Mouse (Mus musculus) lung, postnatal 14 days (tissue): ENCODE measurements around the gene Smarca2.
"Not testable (repeated sequence)": the region's sequence is repeated elsewhere in the genome, so short reads cannot be mapped to it uniquely, and the experiment has no call there.

Experiments used
- DNase-seq: peaks from one replicate; pipeline ENCODE4 v3.0.0; 2021

Smarca2 gene

DNA sequence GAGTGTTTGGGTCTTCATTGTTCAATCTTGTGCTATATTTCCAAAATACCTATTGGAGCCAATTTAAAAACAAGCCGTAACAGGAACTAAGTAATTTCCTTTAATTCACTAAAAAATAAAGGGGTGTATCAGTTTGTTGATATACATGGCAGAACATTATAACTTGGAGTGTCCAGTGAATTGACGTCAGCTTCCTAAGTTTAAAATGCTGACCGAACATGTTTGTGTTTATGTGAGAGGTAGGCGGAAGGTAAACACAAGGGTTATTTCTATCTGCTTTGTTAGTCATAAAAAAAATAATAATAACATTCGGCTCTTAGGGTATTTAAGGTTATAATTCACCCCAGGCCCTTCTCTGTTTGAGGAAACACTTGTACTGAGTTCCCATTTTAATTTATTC is 12.4 kb downstream of the Smarca2 start:
- no peak for DNase-seq

DNA sequence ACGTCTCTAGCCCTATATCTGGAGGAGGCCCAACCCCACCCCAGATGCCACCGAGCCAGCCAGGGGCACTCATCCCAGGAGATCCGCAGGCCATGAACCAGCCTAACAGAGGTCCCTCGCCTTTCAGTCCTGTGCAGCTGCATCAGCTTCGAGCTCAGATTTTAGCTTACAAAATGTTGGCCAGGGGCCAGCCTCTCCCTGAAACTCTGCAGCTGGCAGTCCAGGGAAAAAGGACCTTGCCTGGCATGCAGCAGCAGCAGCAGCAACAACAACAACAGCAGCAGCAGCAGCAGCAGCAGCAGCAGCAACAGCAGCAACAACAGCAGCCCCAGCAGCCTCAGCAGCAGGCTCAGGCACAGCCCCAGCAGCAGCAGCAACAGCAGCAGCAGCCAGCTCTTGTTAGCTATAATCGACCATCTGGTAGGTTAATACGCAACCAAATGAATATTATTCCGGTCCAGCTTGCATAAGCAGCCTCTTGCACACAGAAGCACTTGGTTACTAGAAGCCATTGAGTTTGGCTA is 25.9 kb downstream of the Smarca2 start:
- DNase-seq, result peak; percentile 38

DNA sequence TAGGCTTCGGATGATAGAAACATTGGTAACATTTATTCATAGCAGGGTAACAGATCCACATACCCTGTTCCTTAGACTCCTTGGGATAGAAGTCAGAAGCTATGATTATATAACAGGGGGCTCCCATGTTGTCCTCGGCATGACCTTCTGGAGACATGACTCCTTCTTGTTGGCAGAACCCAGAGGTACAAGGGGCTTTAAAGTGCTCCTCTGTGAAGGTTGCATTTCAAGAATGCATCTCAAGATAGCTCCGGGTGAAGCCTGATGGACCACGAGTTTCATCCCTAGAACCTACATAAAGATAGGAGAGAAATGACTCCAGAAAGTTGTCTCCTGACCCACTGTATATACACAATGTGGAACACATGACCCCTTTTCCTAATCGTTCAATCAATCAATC is 27.4 kb downstream of the Smarca2 start:
- DNase-seq, result no peak

DNA sequence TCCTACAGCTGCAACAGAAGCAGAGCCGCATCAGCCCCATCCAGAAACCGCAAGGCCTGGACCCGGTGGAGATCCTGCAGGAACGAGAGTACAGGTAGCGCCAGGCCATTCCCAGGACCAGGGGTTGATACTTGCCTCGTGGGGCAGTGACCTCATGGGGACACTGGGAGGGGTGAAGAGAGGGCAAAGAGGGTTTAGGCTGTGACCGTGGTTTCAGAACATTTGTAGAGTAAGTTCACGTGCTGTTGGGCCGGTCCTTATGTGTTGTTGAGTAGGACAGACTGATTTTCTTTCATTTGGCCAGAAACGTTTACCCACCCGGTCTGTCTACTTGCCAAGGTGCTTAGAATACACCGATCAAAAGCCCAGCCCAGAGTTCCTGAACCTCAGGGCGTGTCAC is 35.7 kb downstream of the Smarca2 start:
- no peak for DNase-seq

DNA sequence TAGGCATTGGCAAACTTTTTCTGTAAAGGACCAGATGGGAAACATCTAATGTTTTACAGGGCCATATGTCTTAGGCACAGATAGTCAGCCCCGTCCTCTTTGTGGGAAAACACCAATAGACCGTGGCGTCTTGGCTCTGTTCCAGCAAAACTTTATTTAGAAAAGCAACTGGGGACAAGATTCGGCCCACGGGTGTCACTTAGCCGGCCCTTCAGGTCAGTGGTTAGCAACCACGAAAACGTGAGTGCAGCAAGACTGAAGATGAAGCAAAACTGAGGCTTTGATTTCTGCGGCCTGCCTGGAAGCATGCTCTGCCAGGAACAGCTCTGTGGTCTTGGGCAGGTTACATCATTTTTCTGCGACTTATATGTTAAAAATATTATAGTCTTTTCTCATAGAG is 36.4 kb downstream of the Smarca2 start:
- DNase-seq, result no peak

DNA sequence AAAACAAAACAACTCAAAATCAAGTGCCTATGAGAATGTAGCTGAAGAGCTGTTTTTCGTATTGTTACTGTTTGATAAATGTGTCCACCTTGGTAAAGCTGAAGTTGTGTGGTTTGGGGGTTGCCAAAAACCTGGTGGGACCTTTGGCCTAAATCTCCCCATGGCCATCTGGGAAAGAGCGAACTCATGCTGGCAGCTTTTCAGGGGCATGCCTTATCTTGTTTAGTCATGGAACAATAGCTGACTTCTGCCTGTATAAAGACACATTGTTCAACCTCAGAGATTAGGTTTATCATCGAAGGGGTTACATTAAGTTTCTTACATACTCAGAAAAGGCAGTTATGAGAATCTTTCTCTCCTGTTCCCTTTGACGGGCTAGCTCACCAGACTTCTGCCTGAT is 38.2 kb downstream of the Smarca2 start:
- peak; percentile 47 for DNase-seq

DNA sequence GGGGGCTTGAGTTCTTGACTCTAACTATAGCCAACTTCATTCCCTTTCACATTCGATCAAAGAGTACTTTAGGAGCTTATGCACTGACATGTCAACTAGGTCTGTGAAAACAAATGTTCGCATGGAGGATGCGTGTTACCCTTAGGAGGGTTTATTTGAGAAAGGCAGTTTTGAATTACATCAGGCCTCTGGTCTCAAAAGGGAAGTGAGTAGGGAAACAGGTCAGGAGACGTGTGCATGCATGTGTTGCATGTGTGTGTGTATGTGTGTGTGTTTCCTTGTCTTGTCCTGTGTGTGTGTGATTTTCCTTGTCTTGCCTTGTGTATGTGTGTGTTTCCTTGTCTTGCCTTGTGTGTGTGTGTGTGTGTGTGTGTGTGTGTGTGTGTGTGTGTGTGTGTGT is 39.1 kb downstream of the Smarca2 start:
- DNase-seq, result no peak

DNA sequence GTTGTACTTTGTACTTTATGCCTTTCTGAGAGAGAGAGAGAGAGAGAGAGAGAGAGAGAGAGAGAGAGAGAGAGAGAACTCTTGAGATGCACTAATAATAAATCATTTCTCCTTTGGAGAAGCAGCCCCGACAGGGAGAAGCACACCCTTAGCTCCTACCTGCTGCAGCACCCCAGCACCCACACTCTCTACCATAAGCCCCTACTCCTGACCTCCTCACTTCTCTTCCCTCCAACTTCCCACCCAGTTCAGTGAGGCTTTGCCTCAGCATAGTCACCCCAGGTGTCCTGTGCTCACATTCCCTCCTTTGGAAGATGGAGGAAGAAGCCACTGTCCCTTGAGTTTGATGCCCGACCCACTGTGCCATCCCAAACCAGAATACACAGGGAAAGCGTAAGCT is 40.2 kb downstream of the Smarca2 start:
- DNase-seq, result no peak

DNA sequence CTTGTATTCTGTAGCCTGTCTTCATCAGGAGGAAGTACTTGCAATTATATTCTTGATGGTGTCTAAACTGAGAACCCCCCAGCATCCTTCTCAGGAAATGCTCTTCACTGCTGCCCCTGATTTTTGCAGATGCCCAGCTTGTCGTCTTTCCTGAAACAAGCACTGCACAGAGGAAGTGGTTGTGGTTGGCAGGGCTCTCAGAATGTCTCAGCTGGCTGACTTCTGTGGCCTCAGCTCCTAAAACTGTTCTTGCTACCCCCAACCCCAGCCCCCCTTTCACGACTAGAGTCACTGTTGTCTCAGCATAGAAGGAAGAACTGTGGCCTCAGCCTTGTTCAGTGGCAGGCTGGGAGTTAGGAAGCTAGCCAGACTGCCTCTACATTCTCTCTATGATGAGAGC is 41.3 kb downstream of the Smarca2 start:
- DNase-seq, result no peak

DNA sequence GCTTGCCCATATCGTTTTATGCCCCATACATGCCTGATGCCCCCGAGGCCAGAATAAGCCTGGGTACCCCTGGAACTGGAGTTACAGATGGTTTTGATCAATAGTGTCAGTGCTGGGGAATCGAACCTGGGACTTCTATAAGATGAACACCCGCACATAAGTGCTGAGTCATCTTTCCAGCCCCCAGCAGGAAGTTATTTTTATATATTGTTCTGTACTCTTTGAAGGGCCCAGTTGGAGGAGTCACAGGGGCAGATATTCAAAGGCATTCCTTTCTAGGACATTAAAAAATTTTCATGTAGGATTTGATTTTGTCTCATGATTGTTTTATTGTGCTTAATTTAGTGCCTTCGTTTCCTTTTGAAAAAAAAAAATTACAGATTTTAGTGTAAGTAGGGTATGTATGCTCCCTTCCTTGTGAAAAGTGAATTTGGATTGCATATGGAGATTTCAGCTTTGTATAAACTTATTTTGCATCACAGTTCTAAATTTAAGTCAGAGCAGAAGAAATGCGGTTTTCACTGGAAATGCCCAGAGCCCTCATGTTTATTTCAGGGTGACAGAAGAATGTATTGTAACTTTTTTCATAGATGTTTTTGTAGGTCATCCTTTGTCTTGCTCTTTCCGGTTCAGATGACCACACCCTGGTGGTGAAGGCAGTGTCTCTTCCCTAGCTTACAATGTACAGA is 45.9 kb downstream of the Smarca2 start:
- DNase-seq, result no peak

DNA sequence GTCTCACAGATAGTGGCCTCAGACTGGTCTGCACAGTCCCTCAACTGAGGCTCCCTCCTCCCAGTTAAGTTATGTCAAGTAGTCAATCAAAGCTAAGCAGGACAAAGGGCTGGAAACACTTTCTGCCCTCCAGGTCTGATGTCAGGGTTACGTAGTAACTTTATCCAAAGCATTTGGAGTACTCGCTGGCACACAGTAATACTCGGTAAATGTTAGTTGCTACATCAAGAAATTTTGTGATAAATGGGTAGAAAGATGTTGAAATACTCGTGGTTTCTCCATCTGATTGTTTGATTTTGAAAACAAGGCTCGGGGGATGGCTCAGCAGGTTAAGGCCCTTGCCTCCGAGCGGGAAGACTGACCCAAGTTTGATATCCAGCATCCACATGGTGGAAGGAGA is 53.5 kb downstream of the Smarca2 start:
- DNase-seq, result no peak

DNA sequence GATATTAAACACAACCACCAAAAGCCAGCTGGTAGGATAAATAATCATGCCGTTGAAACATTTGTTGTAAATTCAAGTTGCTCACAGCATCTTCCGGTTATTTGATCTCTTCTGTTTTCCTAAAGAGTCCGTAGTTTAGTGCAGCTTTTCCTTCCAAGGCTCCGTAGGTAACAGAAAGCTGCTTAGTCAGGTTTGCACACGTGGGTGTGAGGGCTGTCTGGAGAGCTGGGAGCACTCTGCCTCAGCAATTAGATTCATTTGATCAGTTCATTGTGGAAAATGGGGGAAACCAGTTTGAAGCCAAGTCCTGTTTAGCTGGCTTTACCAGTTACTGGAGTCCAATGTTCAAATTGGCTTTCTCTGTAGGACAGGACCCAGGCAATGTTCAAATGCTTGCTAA is 55.1 kb downstream of the Smarca2 start:
- no peak for DNase-seq

DNA sequence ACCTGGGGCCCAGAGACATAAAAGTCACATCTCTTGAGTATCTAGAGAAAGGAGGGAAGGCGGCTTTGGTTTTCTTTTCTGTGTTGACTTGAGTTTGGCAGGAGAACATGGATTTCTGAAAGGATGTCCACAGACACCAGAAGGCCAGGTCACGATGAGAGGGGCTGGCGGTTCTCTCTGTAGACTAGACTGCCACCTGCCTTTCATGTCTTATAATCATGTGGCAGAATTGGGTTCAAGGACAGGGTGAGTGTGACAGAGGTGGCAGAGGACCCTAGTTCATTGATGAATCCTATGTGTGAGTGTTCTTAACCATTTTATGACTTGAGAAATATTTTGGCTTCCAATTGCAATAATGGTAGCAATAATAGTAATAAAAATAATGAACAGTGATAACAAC is 56.3 kb downstream of the Smarca2 start:
- no peak for DNase-seq

DNA sequence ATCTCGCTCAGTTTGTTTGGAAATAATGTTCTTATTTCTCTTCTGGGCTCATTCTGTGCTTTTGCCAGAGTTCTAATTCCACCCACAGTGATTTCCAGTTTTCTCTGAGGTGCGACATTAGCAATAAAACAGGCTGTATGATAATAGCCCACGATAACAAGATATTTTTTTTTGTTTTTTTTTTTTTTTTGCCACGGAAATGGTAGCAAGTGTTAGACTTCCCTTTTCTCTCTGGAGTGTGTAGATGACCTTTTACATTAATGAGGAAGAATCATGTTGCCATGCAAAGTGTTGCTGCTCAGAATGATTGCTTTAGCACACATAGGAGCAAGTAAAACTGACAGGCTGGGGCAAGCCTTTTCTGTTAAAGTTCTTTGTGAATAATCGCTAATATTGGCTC is 61.5 kb downstream of the Smarca2 start:
- DNase-seq, result no peak

DNA sequence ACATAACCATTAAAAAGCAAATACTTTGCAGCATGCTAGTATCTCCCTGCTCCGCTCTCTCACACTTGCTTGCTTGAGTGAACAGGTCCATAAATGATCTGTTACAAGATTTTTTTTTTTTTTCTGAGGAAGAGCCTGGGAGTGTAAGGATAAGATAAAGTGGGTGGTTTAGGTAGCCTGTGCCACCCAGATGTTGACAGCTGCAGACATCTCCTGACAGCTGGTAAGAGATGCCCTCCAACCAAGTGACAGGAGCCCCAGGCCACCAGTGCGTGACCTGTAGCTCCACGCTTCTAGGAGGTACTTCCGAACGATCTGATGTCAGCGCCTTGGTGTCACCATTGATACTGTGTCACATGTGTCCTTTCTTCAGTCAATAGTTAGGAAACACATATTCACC is 65.2 kb downstream of the Smarca2 start:
- no peak for DNase-seq

DNA sequence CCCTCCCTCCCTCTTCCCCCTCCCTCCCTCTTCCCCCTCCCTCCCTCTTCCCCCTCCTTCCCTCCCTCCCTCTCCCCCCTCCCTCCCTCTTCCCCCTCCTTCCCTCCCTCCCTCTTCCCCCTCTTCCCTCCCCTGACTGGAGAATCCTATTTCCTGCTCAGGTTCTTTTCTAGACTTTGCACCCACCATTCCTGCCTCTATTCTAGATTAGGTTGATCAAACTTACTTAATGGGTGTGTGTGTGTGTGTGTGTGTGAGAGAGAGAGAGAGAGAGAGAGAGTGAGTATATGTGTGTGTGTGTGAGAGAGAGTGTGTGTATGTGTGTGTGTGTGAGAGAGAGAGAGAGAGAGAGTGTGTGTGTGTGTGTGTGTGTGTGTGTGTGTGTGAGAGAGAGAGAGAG is 66.6 kb downstream of the Smarca2 start:
- not testable (repeated sequence) for DNase-seq

DNA sequence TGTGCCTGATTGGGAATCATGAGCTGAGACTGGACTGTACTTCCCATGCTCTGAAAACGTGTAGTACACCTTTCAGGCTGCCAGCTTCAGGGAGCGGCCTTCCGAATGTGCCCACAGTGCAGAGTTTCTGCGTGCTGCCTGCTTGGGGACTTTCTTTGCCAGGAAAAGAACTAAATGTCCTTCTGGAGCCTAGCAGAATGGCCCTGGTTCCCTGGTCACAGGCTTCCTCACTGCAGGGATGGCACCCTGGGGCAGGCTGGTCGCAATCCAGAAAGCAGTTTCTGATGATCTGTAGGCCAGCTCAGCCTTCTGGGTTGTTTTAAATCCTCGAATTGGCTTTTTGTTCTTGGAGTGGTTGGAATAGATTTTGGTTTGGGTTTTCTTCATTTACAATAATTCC is 71.1 kb downstream of the Smarca2 start:
- no peak for DNase-seq

DNA sequence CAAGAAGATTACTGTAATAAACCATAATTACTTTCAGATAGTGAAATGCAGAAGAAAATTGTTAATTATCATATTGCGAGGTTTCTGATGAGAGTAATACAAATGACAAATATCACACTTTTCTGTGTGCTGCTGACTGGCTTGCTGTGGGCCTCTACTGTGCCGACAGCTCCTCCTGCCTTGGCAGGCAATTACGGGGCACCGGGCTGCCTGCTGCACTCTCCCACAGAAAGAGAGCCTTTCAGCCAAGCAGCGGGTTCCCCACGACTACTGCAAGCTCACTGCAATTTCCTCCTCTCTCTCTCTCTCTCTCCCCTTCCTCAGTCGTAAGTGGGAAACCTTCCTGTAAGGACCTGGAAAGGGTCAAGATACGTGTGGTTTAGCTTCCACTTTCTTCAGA is 73.7 kb downstream of the Smarca2 start:
- no peak for DNase-seq

DNA sequence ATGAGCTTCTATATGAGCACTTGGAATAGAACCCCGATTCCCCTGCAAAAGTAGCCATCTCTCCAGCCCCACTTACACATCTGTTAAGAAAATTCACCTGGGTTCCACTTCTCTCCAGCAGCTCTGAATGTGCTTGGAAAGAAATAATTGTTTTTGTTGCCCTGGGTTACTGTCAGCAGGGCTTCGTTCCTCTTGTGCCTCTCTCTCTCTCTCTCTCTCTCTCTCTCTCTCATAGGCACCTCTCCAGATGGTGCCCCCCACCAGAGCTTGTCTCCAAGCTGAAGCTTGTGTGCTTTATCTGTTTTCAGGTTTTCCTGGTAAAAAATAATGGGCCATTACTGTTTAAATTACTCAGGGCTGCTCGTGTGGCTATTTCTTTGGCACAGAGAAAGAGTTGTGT is 74.8 kb downstream of the Smarca2 start:
- no peak for DNase-seq

DNA sequence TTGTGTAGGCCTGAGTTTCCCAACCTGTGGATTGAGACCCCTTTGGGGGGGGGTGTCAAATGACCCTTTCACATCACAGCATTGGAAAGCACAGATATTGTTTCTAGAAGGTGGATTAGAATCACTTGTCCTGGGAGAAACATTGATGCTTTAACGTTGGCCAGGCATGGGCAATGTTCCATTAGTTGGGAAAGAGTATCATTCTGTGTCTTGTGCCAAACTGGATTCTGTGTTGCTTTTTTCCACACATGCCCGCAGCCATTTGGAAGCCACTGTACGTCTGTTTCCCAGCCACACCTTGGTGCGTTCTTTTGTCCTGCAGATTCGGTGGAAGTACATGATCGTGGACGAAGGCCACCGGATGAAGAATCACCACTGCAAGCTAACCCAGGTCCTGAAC is 76.7 kb downstream of the Smarca2 start:
- no peak for DNase-seq

DNA sequence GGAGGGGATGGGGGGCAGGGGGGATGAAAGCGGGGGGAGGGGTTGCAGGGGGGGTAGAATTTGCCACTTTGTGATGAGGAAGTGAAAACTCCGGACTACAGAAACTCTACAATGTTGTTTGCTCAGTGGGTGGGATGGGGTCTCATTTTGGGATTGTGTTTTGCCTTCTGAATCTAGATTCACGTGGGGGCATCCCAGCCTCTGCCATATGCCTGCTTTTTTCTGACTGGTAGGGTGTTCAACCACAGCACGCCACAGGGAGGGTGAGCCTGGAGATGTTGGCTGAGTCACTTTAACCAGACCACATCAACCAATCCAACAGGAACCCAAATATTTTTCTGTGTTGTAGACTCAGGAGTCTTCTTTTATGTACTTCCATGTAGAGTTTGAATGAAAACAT is 77.3 kb downstream of the Smarca2 start:
- no peak for DNase-seq

DNA sequence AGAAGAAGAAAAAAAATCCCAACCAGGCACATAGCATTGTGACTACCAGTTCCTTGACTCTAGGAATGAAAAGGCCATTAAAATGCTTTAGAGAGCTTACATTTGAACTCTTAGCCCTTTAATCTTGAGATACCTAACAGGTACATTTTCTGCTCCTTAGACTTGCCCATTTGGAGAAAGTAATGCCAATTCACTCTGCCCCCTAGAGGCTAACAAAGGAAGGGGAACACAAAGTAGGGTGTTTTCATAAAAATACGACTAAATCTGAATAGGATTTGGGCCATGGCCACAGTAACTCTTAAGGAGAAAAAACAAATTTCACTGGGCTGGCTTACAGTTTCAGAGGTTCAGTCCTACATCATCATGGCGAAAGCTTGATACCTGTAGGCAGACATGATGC is 77.9 kb downstream of the Smarca2 start:
- DNase-seq, result no peak

DNA sequence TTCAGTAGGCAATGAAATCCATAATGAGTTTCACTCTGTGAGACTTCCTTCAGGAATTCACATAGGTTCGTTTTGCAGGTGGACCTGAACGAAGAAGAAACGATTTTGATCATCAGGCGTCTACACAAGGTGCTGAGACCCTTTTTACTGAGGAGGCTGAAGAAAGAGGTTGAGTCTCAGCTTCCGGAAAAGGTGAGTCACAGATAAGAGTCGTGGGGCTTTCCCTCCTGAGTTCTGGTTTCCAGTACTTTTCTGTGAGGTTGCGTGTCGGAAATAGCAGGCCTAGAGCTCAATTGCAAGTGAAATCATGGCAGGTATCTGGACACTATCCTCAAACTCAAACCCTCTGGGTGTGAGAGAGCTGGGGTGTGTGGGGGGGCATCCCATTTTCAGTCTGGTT is 78.9 kb downstream of the Smarca2 start:
- no peak for DNase-seq

DNA sequence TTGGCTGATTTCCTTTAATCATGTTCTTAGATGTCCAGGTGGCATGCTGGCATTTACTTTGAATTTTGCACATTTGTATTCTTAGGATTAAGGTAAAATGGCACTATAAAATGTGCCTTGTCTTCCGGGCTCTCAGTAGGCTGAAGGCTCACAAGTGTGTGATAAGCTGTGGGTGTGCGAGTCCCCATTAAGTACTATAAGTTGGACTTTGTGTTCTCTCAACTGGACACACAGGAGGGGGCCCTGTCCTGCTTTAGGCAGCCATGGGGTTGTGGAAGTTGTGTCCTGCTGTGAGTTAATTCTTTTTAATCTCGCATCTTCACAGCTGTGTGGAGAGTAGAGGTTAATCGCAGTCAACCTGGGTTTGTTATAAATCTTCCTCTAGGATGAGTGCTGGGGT is 85.7 kb downstream of the Smarca2 start:
- no peak for DNase-seq

DNA sequence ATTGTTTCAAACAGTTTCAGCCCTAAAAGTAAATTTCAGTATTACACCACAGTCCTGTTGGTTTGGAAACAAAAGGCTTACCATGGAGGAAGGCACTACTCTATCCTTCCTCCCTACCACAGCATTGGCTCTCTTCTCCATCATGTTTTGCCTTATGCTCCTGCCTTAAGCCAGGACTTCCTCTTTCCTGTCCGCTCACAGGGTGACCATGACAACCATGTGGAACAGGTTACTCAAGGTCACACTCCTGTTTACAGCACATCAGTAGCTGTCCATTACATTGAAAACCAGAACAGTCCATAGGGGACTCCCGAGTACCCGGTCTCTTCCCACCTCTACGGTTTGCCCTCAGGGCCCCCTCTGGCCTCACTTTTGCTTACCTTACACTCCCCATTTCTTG is 92.3 kb downstream of the Smarca2 start:
- no peak for DNase-seq
